ENCODE assay signal across 9 mouse cellular contexts in genomic region chr8:78436661-78437060, GRCm38 (mm10). TPM values are rescaled to one million over a fixed set of nuclear protein-coding genes. Genes with fewer than 3 reads are reported as not detected.
DNase-seq lines count a peak whose midpoint lies in the region; ATAC-seq lines count a peak whose summit lies in the region.
"Had no signal": no experiment of that assay in that cellular context is flagged by ENCODE, and none has a peak within 500 bp of the region (broad histone marks: within the 10 kb centered on the region; RNA-seq: fewer than 3 reads in every experiment).

No protein-coding gene starts in this region.

- no peak overlapping the region for H3K27ac ChIP-seq in heart, embryonic 16.5 days (ENCODE audit: low read length)
- H3K27ac ChIP-seq in embryonic facial prominence, embryonic 10.5 days (replicated peaks), result no peak overlapping the region
- no peak overlapping the region for H3K27ac ChIP-seq in hindbrain, embryonic 16.5 days (ENCODE audit: low read depth, low read length)
- peak overlapping the region; percentile 72 for H3K27ac ChIP-seq in midbrain, embryonic 15.5 days

- peak overlapping the region; percentile 53 for H3K4me3 ChIP-seq in heart, embryonic 16.5 days (ENCODE audit: low read length)
- peak overlapping the region; percentile 58 for H3K4me3 ChIP-seq in embryonic facial prominence, embryonic 10.5 days
- peak overlapping the region; percentile 52 for H3K4me3 ChIP-seq in hindbrain, embryonic 16.5 days (ENCODE audit: low read length)
- peak overlapping the region; percentile 43 for H3K4me3 ChIP-seq in midbrain, embryonic 15.5 days

- peaks cover 13% of the 10 kb centered on the region; the same call in 1 of the 2 replicates for H3K4me1 ChIP-seq in heart, embryonic 16.5 days (ENCODE audit: control insufficient read depth, insufficient read depth, low read length)
- H3K4me1 ChIP-seq in embryonic facial prominence, embryonic 10.5 days, result peaks cover 36% of the 10 kb centered on the region
- H3K4me1 ChIP-seq in hindbrain, embryonic 16.5 days (ENCODE audit: control insufficient read depth, insufficient read depth, low read depth, low read length), result peaks cover 26% of the 10 kb centered on the region
- H3K4me1 ChIP-seq in midbrain, embryonic 15.5 days, result peaks cover 35% of the 10 kb centered on the region

- 2% methylated on average over 18 of the region's 25 CpGs for WGBS in heart, embryonic 16.5 days
- WGBS in embryonic facial prominence, embryonic 10.5 days, result 1% methylated on average over 20 of the region's 25 CpGs
- WGBS in hindbrain, embryonic 16.5 days, result 2% methylated on average over 13 of the region's 25 CpGs
- WGBS in midbrain, embryonic 15.5 days, result 0% methylated on average over 23 of the region's 25 CpGs

- no peak for DNase-seq in heart, adult 11 months
- peak; percentile 37 for DNase-seq in embryonic facial prominence, embryonic 10.5 days (ENCODE audit: low spot score)
- DNase-seq in adrenal gland, postnatal 4 days (ENCODE audit: low spot score in 2 of 2), result no peak
- no peak for DNase-seq in natural killer cell, adult 2 months (ENCODE audit: low spot score in 2 of 2)
- DNase-seq in c-Kit-positive CD71-positive TER-119-positive erythroid progenitor cells, embryonic 14.5 days (ENCODE audit: low spot score), result no peak

- H3K9ac ChIP-seq in heart, embryonic 16.5 days (ENCODE audit: low read length), result no peak overlapping the region
- H3K9ac ChIP-seq in hindbrain, embryonic 16.5 days (ENCODE audit: low read depth, low read length), result peak overlapping the region; percentile 61
- peak overlapping the region; percentile 42 for H3K9ac ChIP-seq in midbrain, embryonic 15.5 days

- H3K27me3 ChIP-seq in heart, embryonic 16.5 days (ENCODE audit: control insufficient read depth, insufficient read depth, low read length), result peaks cover 77% of the 10 kb centered on the region
- H3K27me3 ChIP-seq in embryonic facial prominence, embryonic 10.5 days (replicated peaks; ENCODE audit: low read depth, poor library complexity, severe bottlenecking), result peaks cover 100% of the 10 kb centered on the region
- H3K27me3 ChIP-seq in hindbrain, embryonic 16.5 days (replicated peaks; ENCODE audit: control insufficient read depth, insufficient read depth, low read length), result peaks cover 26% of the 10 kb centered on the region
- peaks cover 51% of the 10 kb centered on the region for H3K27me3 ChIP-seq in midbrain, embryonic 15.5 days (replicated peaks)

- H3K36me3 ChIP-seq in heart, embryonic 16.5 days (ENCODE audit: control insufficient read depth, insufficient read depth), result no peaks in the 10 kb centered on the region
- no peaks in the 10 kb centered on the region for H3K36me3 ChIP-seq in embryonic facial prominence, embryonic 10.5 days (replicated peaks)
- no peaks in the 10 kb centered on the region for H3K36me3 ChIP-seq in hindbrain, embryonic 16.5 days (ENCODE audit: control insufficient read depth, insufficient read depth, low read length)
- H3K36me3 ChIP-seq in midbrain, embryonic 15.5 days (replicated peaks), result no peaks in the 10 kb centered on the region

- H3K4me2 ChIP-seq in heart, embryonic 16.5 days (ENCODE audit: low read depth, low read length), result peak overlapping the region; percentile 71
- H3K4me2 ChIP-seq in hindbrain, embryonic 16.5 days (ENCODE audit: low read length), result peak overlapping the region; percentile 90
- peak overlapping the region; percentile 67 for H3K4me2 ChIP-seq in midbrain, embryonic 15.5 days

- ATAC-seq in heart, embryonic 16.5 days (replicated peaks; ENCODE audit: extremely low read depth, insufficient read depth, low FRiP score), result no peak
- ATAC-seq in hindbrain, embryonic 16.5 days, result peak; percentile 37
- ATAC-seq in midbrain, embryonic 15.5 days (replicated peaks), result peak; percentile 53; the same call in 1 of the 2 replicates

- no peaks in the 10 kb centered on the region for H3K9me3 ChIP-seq in heart, embryonic 16.5 days (replicated peaks; ENCODE audit: control insufficient read depth, low read length)
- no peaks in the 10 kb centered on the region for H3K9me3 ChIP-seq in embryonic facial prominence, embryonic 10.5 days
- no peaks in the 10 kb centered on the region for H3K9me3 ChIP-seq in hindbrain, embryonic 16.5 days (ENCODE audit: control insufficient read depth, low read length)
- H3K9me3 ChIP-seq in midbrain, embryonic 15.5 days, result no peaks in the 10 kb centered on the region

RNA-seq across cellular contexts. Expression of gene Pou4f2, which starts 0.2 kb away (rescaled TPM):
- polyA plus RNA-seq in heart, embryonic 16.5 days (2015; fragmentation: Nextera tagmentation; extraction: Ambion mirVana), result not detected in 2 replicates
- 0.15 and 0.16 TPM in 2 replicates for polyA plus RNA-seq in embryonic facial prominence, embryonic 10.5 days (2016; fragmentation: Nextera tagmentation; extraction: Ambion mirVana)
- 5.2 and 5.3 TPM in 2 replicates for polyA plus RNA-seq in hindbrain, embryonic 16.5 days (2015; fragmentation: Nextera tagmentation; extraction: Ambion mirVana)
- 15.8 and 19.3 TPM in 2 replicates for polyA plus RNA-seq in midbrain, embryonic 15.5 days (2015; fragmentation: Nextera tagmentation; extraction: Ambion mirVana)
- total RNA-seq in adrenal gland, postnatal 4 days (2021), result not detected
- total RNA-seq: layer of hippocampus, postnatal 25 days had no signal
